Mouse (Mus musculus) adrenal gland, adult 2 months (tissue): Measurements from ENCODE around the gene Leng8. TPM values are rescaled to one million over a fixed set of nuclear protein-coding genes. Genes with fewer than 3 reads are reported as not detected.
"Not testable (repeated sequence)": the region's sequence is repeated elsewhere in the genome, so short reads cannot be mapped to it uniquely, and the experiment has no call there.

Experiments
- DNase-seq: peaks from one replicate; pipeline ENCODE4 v3.0.0; 2021
- polyA plus RNA-seq: library from polyadenylated mRNA; depleted of rRNA; stranded (reverse); fragments of >200 nt; gene quantifications from 2 replicates; pipeline ENCODE4 v1.2.3, GENCODE M21; 2012
- total RNA-seq, 2 experiments: library from RNA; stranded (reverse); gene quantifications; 2 replicates each; pipeline ENCODE4 v1.2.3; 2021

Leng8 gene
- total and polyA plus RNA-seq, 3 experiments, result 80.7 to 516 (median 112) TPM

GRCm38 (mm10) chr7:4147371-4147770 lies 10.5 kb downstream of the Leng8 start:
- no peak for DNase-seq

- no peak for DNase-seq
Measured at GRCm38 (mm10) chr7:4147836-4148235, 11.0 kb downstream of the Leng8 start.

GRCm38 (mm10) chr7:4148341-4149208 lies 11.7 kb downstream of the Leng8 start:
- DNase-seq, result no peak

GRCm38 (mm10) chr7:4149209-4150054 lies 12.6 kb downstream of the Leng8 start:
- DNase-seq, result peak; percentile 92

- peak; percentile 65 for DNase-seq
Measured at GRCm38 (mm10) chr7:4150059-4150541, 13.3 kb downstream of the Leng8 start, which contains the start of gene Leng9. Gene Leng9, minus strand, starts transcription at chr7:4150374.

GRCm38 (mm10) chr7:4150811-4151221 lies 14.0 kb downstream of the Leng8 start:
- DNase-seq, result peak; percentile 89

- DNase-seq, result no peak
Measured at GRCm38 (mm10) chr7:4151241-4151640, 14.4 kb downstream of the Leng8 start.

- DNase-seq, result no peak
Measured at GRCm38 (mm10) chr7:4154356-4154755, 17.5 kb downstream of the Leng8 start.

GRCm38 (mm10) chr7:4154976-4155375 lies 18.1 kb downstream of the Leng8 start:
- DNase-seq, result no peak

GRCm38 (mm10) chr7:4161596-4161995 lies 24.8 kb downstream of the Leng8 start:
- not testable (repeated sequence) for DNase-seq

GRCm38 (mm10) chr7:4163571-4164072 lies 26.8 kb downstream of the Leng8 start:
- DNase-seq, result peak; percentile 41

GRCm38 (mm10) chr7:4164090-4164910 lies 27.5 kb downstream of the Leng8 start, which contains the start of gene Cdc42ep5:
Gene Cdc42ep5, minus strand, starts transcription at chr7:4164860.
- DNase-seq, result peak; percentile 77

GRCm38 (mm10) chr7:4165286-4165685 lies 28.4 kb downstream of the Leng8 start:
- DNase-seq, result no peak

GRCm38 (mm10) chr7:4167098-4167497 lies 30.3 kb downstream of the Leng8 start:
- peak; percentile 57 for DNase-seq

GRCm38 (mm10) chr7:4170193-4170938 lies 33.5 kb downstream of the Leng8 start:
- DNase-seq, result no peak

GRCm38 (mm10) chr7:4178438-4178837 lies 41.6 kb downstream of the Leng8 start:
- DNase-seq, result peak; percentile 58
